Mouse (Mus musculus) liver, embryonic 16.5 days (tissue): ENCODE measurements around the gene Hexb. TPM values are rescaled to one million over a fixed set of nuclear protein-coding genes. Genes with fewer than 3 reads are reported as not detected.
"Not testable (repeated sequence)": the region's sequence is repeated elsewhere in the genome, so short reads cannot be mapped to it uniquely, and the experiment has no call there.

Source experiments
- ATAC-seq: fragments of 200-750 bp; cut with Nextera tagmentation; 2 replicates; pipeline ENCODE4 v1.8.0; 2017; ENCODE audit warnings: low read depth, mild to moderate bottlenecking, moderate number of reproducible peaks, moderate library complexity
- H3K27ac ChIP-seq: fragments of 300-500 bp; sonication (generic); 2 replicates; pipeline ENCODE4 v1.5.1; 2014; ENCODE audit warnings: mild to moderate bottlenecking, low read length
- H3K27me3 ChIP-seq: fragments of 300-500 bp; sonication (generic); 2 replicates; pipeline ENCODE4 v1.6.1; 2014; ENCODE audit warnings: low read depth, low read length, mixed read lengths; ENCODE audit not compliant: control insufficient read depth, insufficient read depth
- H3K36me3 ChIP-seq: fragments of 300-500 bp; sonication (generic); 2 replicates; pipeline ENCODE4 v1.6.1; 2014; ENCODE audit warnings: mild to moderate bottlenecking; ENCODE audit not compliant: control insufficient read depth, insufficient read depth
- H3K4me1 ChIP-seq: fragments of 300-500 bp; sonication (generic); 2 replicates; pipeline ENCODE4 v1.6.1; 2014; ENCODE audit warnings: low read depth, low read length, mixed read lengths; ENCODE audit not compliant: control insufficient read depth
- H3K4me2 ChIP-seq: fragments of 300-500 bp; sonication (generic); 2 replicates; pipeline ENCODE4 v1.6.1; 2014; ENCODE audit warnings: low read depth, low read length, mixed read lengths
- H3K4me3 ChIP-seq: fragments of 300-500 bp; sonication (generic); 2 replicates; pipeline ENCODE4 v1.5.1; 2014; ENCODE audit warnings: low read depth, mild to moderate bottlenecking, low read length
- H3K9ac ChIP-seq: fragments of 300-500 bp; sonication (generic); 2 replicates; pipeline ENCODE4 v1.6.1; 2014; ENCODE audit warnings: low read depth, low read length
- H3K9me3 ChIP-seq: fragments of 300-500 bp; sonication (generic); replicated peaks from 2 replicates; pipeline ENCODE4 v1.6.1; 2016; ENCODE audit warnings: low read length; ENCODE audit not compliant: control insufficient read depth
- WGBS: fragments of 180-500 bp; shearing (Covaris S2); extraction: QIAGEN DNeasy Blood & Tissue Kit; methylation state at CpG from one replicate; pipeline ENCODE4 v1.1.7; 2014; ENCODE audit not compliant: insufficient replicate concordance; 5-methylcytosine and 5-hydroxymethylcytosine counted together
- polyA plus RNA-seq: library from polyadenylated mRNA; unstranded; fragments of >200 nt; fragmentation: Nextera tagmentation; extraction: Ambion mirVana; gene quantifications from 2 replicates; pipeline ENCODE4 v1.2.1, GENCODE M21; 2015

Gene Hexb
- polyA plus RNA-seq, 1 experiment from 2014 or later, result 32.2 TPM

- Histone ChIP-seq H3K9ac (no peak overlapping the region), H3K4me1 (no peaks in the 10 kb centered on the region), H3K4me3 (no peak overlapping the region), H3K27me3 (no peaks in the 10 kb centered on the region), H3K36me3 (peaks cover 16% of the 10 kb centered on the region; the same call in 1 of the 2 replicates), H3K4me2 (no peak overlapping the region), H3K27ac (no peak overlapping the region), H3K9me3 (no peaks in the 10 kb centered on the region)
- WGBS, result 73% methylated on average over 6 of the region's 6 CpGs
- no peak for ATAC-seq
Observed at GRCm38 (mm10) chr13:97180113-97180828, 17.9 kb downstream of the Hexb start.

- H3K4me1 ChIP-seq, result no peaks in the 10 kb centered on the region
- no peak overlapping the region for H3K9ac ChIP-seq
- no peak for ATAC-seq
- no peaks in the 10 kb centered on the region for H3K27me3 ChIP-seq
- H3K4me3 ChIP-seq, result no peak overlapping the region
- no peak overlapping the region for H3K4me2 ChIP-seq
- no peaks in the 10 kb centered on the region for H3K9me3 ChIP-seq
- H3K36me3 ChIP-seq, result peaks cover 29% of the 10 kb centered on the region; the same call in 1 of the 2 replicates
- 72% methylated on average over 7 of the region's 7 CpGs for WGBS
- H3K27ac ChIP-seq, result no peak overlapping the region
Observed at GRCm38 (mm10) chr13:97178943-97179342, 19.2 kb downstream of the Hexb start.

- no peaks in the 10 kb centered on the region for H3K27me3 ChIP-seq
- no peak overlapping the region for H3K27ac ChIP-seq
- no peak for ATAC-seq
- no peaks in the 10 kb centered on the region for H3K4me1 ChIP-seq
- H3K4me3 ChIP-seq, result no peak overlapping the region
- no peak overlapping the region for H3K9ac ChIP-seq
- WGBS, result 79% methylated on average over 5 of the region's 5 CpGs
- no peaks in the 10 kb centered on the region for H3K9me3 ChIP-seq
- H3K36me3 ChIP-seq, result peaks cover 34% of the 10 kb centered on the region
- no peak overlapping the region for H3K4me2 ChIP-seq
Observed at GRCm38 (mm10) chr13:97176731-97177130, 21.4 kb downstream of the Hexb start.

- no peak for ATAC-seq
- H3K9ac ChIP-seq, result no peak overlapping the region
- 68% methylated on average over 10 of the region's 10 CpGs for WGBS
- no peaks in the 10 kb centered on the region for H3K9me3 ChIP-seq
- no peak overlapping the region for H3K4me2 ChIP-seq
- peaks cover 34% of the 10 kb centered on the region for H3K36me3 ChIP-seq
- no peaks in the 10 kb centered on the region for H3K4me1 ChIP-seq
- no peak overlapping the region for H3K4me3 ChIP-seq
- H3K27me3 ChIP-seq, result no peaks in the 10 kb centered on the region
- H3K27ac ChIP-seq, result no peak overlapping the region
Observed at GRCm38 (mm10) chr13:97175520-97176264, 22.5 kb downstream of the Hexb start.

GRCm38 (mm10) chr13:97145834-97146233 is 52.3 kb downstream of the Hexb start:
- H3K4me3 ChIP-seq, result no peak overlapping the region
- peaks cover 22% of the 10 kb centered on the region for H3K36me3 ChIP-seq
- H3K27me3 ChIP-seq, result no peaks in the 10 kb centered on the region
- 50% methylated on average over 4 of the region's 4 CpGs for WGBS
- no peak overlapping the region for H3K4me2 ChIP-seq
- H3K9me3 ChIP-seq, result no peaks in the 10 kb centered on the region
- no peak for ATAC-seq
- no peaks in the 10 kb centered on the region for H3K4me1 ChIP-seq
- no peak overlapping the region for H3K9ac ChIP-seq
- no peak overlapping the region for H3K27ac ChIP-seq

GRCm38 (mm10) chr13:97142321-97142720 is 55.8 kb downstream of the Hexb start:
- Histone ChIP-seq H3K4me2 (no peak overlapping the region), H3K4me3 (no peak overlapping the region), H3K9ac (no peak overlapping the region), H3K27me3 (no peaks in the 10 kb centered on the region), H3K4me1 (peaks cover 6% of the 10 kb centered on the region), H3K36me3 (peaks cover 9% of the 10 kb centered on the region), H3K27ac (no peak overlapping the region), H3K9me3 (no peaks in the 10 kb centered on the region)
- WGBS, result 75% methylated on average over 7 of the region's 7 CpGs
- no peak for ATAC-seq

- not testable (repeated sequence) for H3K9me3 ChIP-seq, H3K36me3 ChIP-seq, H3K27me3 ChIP-seq, ATAC-seq, H3K4me1 ChIP-seq
- Histone ChIP-seq H3K27ac (peak overlapping the region; percentile 85), H3K4me2 (peak overlapping the region; percentile 70), H3K4me3 (peak overlapping the region; percentile 95), H3K9ac (peak overlapping the region; percentile 96)
- 19% methylated on average over 8 of the region's 8 CpGs for WGBS
Observed at GRCm38 (mm10) chr13:97138404-97138931, 59.7 kb downstream of the Hexb start.

GRCm38 (mm10) chr13:97137466-97138400 is 60.4 kb downstream of the Hexb start, which contains the start of the genes Gfm2 and Nsa2:
Gfm2 (plus strand) TSS chr13:97137937.
Nsa2 (minus strand) TSS chr13:97137937.
- no peaks in the 10 kb centered on the region for H3K27me3 ChIP-seq
- H3K4me2 ChIP-seq, result peak within 1 kb of the TSS; percentile 80
- peak; percentile 98 for ATAC-seq
- no peaks in the 10 kb centered on the region for H3K9me3 ChIP-seq
- peaks cover 6% of the 10 kb centered on the region for H3K4me1 ChIP-seq
- WGBS, result under 1% methylated on average over 57 of the region's 57 CpGs
- H3K9ac ChIP-seq, result peak within 1 kb of the TSS; percentile 96
- peak within 1 kb of the TSS; percentile 95 for H3K4me3 ChIP-seq
- peak within 1 kb of the TSS; percentile 85 for H3K27ac ChIP-seq
- H3K36me3 ChIP-seq, result peaks cover 9% of the 10 kb centered on the region
